Mouse (Mus musculus): ENCODE data around the gene Mapk8ip1.
A peak's percentile ranks its signal among the peaks of the same experiment; 100 is the strongest.

DNA sequence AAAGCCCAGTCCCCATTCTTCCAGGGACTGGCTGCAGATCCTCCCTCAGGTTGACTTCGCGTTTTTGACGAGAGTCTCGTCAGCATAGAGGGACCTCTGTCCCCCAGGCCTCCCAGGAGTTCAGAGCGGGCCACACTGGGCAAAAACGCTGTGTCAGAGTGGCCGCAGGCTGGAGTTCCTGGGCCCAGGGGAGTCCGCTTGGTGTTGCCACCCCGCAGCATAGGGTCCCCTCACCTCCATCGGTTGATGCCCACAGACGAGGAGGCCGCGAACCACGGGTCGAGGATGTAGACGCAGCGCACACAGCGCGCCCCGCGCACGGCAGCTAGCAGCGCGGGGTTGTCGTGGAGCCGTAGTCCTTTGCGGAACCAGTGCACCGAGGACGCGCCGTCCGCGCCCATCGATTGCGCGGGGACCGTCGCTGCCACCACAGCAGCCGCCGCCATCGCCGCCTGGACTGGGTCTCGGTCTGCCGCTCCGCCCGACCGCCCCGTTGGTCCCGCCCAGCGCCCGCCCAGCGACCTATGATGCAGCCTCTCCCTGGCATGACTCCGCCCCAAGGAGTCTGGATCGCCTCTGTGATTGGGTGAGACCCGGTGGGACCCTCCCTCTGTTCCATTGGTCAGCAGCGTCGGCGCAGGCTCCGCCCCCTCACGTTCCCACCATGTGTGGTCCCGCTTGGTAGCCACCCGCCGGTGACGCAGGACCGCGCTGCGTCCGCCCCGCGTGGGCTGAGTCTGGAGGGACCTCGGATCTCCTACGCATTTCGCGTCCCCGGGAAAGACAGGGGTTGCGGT, 32.7 kb upstream of the Mapk8ip1 start, which contains the start of gene Cry2:
- TF ChIP-seq POLR2A (IDR thresholded peaks at IDR 0.05; ENCODE audit: borderline replicate concordance, extremely low read depth, low read depth, low read length) (peak; percentile 91), CTCF (IDR thresholded peaks at IDR 0.05; ENCODE audit: insufficient read depth, low read length) (no peak)
